Mouse (Mus musculus) left cerebral cortex, adult 11 months (tissue): Measurements from ENCODE around the gene Gm20696.

Experiments
- DNase-seq: peaks from one replicate; pipeline ENCODE4 v3.0.0; 2022; ENCODE audit warnings: low spot score

The Gm20696 gene

DNA sequence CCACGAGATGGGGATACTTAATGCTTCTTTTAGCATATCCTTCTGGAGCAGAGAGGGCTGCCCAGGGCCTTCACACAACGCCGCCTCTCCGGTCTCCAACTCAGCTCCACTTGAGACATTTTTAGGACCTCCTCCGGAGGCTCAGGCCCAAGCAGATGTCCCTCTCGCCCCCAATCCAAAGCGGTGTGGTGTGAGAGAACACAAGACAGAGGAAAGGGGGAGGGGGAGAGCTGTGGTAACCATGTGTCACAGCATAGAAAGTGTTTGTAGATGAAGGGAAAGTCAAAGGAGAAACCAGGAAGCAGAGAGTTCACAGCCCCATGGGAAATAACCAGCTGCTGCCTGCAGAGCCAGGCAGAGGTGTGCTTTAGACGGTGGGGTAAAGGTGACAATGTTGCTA, 99.7 kb downstream of the Gm20696 start:
- DNase-seq = no peak

DNA sequence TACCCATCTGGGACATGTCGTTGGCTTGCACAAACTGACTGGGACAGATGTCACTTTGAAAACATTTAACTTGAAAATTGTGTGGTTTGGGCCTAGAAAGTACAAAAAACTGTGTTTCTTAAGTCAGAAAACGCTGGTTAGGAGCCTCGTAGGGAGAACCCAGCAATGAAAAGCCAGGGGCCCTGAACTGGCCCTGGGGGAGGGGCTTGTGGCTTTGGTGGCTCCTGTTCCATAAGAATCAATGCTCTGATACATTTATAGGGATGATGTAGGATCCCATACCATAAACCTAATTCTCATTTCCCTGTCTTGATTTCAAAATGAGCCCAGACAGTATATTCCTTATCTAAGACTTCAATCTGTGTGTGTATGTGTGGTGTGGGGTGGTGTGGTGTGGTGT, 101.8 kb downstream of the Gm20696 start:
- DNase-seq = no peak

DNA sequence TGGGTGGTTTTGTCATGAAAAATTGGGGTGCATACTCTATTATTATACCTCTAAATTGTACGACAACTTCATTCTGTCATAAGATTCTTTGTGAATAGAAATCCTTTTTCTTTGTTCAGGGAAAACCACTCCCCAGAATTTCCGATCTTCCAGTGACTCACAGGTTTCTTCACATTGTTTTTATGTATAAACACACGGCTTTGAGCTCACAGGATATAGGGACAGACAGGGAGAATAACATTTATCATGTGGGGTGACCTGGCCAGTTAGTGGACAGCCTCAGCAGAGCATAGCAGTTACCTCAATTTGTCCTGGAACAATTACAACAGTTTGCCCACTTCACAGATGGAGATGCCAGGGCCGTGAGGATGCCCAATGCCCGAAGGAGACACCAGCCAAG, 109.6 kb downstream of the Gm20696 start:
- no peak for DNase-seq

DNA sequence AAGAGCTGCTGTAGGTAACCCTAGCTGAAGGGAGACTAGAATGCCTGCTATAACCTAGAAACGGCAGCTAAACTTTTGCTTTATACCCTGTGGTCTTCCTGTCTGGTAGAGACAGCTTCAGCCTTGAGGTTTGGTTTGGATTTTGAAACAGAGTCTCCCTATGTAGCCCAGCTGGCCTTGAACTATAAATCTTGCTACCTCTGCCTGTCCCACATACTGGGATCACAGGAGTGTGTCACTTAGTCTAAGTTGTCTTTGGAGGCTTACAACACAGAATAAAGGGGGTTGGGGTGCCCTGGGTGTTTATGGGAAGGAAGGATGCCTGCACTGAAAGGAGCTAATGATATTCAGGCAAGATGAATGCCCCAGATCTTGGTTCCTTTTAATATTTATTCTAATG, 113.8 kb downstream of the Gm20696 start:
- DNase-seq = no peak

DNA sequence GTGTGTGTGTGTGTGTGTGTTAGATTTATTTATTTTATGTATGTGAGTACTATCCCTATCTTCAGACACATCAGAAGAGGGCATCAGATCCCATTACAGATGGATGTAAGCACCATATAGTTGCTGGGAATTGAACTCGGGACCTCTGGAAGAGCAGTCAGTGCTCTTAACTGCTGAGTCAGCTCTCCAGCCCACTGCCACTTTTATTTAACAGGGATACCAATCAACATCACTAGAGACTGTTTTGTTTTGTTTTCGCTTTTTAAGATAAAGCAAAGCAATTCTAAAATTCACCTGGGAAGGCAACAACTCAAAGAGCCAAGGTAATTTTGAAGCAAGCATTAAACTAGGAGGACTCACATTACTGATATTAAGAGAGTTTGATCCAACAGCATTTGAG, 120.2 kb downstream of the Gm20696 start:
- DNase-seq = no peak

DNA sequence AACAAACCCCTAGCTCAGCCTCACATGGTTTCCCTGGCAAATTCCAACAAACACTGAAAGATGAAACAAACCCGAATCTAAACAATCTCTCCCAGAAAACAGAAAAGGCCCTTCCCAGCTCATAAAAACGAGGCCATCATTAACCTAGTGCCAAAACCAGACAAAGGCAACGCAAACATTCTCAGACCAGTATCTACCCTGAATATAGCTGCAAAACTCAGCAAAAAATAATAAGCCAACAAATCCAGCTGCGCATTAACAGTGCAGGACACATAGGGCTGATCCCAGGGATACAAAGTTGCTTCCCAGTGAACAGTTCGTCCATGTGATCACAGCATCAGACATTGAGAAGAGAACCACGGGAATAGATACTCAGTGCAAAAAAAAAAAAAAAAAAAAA, 121.2 kb downstream of the Gm20696 start:
- DNase-seq = no peak

DNA sequence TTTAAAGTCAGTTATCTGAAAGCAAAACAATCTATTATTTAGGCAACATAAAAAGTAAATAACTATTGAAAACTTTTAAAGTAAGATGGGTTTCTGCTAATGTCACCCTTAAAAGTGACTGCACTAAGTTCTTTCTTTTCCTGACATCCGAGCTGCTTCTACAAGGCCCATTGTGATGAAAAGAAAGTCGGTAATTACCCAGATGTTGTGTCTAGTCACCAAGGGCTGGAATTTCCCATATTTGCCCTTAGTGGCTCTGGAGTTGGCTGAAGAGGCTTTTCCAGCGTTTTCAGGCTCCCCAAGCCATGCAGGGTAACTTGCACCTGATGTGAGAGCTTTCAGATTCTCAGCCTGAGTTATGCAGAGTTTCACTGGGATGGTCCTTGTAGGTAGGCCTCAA, 125.5 kb downstream of the Gm20696 start:
- no peak for DNase-seq

DNA sequence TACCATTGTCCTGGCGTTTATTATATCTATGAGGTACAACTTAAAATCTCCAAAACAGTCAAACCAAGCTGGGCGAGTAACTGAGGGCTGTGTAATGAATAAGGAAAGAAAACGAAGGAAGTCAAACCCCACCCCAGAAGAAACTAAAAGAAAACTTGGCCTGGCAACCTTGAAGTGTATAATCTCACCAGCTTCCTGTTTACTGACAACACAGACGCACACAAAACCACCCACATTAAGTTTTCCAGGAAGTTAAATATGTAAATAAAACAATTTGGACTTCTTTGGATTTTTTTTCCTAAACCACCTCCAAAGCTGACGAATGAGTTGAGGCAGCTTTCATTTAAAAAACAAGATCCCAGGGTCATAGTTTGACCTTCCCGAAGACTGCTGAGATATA, 125.9 kb downstream of the Gm20696 start:
- DNase-seq = no peak

DNA sequence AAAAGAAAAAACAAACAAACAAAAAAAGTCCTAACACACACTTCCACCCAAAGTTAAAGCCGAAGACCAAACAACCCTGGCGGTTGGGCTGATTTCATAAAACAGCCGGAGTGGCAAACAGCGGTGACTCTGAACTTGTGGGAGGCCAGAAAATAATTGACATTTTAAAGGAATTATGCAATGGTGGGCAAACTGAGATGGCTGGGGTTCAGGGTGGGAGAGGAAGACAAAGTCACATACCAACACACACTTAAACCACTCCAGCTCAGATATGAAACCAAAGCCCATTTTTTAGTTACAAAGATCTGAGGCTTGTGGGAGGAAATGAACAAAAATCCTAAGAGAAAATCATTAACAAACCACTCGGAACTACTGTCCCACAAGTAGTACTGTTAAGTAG, 126.5 kb downstream of the Gm20696 start:
- DNase-seq = no peak

DNA sequence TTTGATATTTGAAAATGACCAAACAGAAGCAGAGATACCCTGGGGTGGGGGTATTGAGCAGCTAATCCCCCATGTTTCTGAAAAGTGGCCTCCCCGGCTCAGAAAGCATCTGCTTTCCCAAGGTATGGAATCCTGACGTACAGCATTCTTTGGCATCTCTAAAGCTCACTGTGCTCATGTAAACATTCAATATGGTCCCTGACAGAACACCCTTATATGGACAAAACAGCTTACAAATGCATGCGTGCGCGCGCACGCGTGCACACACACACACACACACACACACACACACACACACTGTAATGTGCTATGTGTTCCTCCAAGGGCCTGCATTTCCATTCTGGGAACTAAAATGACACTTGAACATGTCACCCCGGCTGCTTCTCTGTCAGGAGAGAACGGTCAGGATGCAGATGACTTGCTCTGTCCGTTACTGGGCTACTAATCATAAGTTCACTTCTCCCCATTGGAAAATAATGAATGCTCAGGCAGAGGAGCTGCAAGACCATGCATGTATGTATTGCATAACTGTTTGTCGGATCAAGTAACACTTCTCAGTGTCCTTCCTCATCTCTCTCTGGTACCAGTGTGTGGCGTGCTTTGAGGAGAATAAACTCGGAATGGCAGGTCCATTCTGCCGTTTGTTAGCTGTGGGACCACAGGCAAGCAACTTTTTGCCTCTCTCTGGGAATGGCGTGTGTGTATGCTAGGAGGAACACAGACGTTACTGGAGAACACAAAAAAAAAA, 128.2 kb downstream of the Gm20696 start:
- no peak for DNase-seq

DNA sequence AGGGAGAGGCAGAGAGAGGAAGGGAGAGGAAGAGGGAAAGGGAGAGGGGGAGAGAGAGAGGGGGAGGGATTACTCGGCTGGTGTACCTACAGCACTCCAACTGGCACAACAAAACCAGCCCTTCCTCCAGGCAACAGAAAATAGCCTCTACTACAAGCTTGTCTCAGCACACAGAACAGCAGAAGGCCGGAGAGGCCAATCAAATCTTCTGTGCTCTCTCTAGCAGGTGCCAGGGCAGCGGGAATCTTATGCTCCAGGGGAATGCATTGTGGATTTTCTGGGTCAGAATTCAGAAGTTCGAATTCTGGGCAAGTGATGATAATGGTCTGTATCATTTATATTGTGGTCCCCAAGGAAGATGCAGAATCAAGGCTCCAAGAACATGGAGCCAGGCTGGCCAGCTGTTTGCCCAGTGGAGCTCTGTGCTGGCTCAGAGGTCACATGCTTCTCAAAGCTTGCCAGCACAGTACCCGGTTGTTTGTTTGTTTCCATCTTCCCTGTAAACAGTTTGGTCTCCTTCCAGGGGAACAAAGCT, 132.3 kb downstream of the Gm20696 start:
- no peak for DNase-seq

DNA sequence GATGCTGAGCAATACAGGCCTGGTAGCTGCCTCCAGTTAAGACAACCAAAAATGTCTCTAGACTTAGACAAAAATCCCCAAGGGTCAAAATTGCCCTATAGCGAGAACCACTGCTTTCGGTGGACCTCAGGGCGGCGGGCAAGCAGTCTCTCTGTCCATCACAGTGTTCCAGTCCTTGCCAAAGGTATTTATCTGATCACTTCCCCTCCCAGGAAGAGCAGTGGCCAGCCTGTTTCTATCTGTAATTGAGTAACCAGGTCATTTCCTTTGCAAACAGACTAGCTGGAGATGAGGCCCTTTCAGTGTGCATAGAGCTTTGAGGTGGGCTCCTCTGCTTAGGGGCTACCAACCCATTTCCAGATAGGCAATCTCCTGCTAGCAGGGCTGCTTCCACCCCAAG, 134.1 kb downstream of the Gm20696 start:
- DNase-seq = no peak

DNA sequence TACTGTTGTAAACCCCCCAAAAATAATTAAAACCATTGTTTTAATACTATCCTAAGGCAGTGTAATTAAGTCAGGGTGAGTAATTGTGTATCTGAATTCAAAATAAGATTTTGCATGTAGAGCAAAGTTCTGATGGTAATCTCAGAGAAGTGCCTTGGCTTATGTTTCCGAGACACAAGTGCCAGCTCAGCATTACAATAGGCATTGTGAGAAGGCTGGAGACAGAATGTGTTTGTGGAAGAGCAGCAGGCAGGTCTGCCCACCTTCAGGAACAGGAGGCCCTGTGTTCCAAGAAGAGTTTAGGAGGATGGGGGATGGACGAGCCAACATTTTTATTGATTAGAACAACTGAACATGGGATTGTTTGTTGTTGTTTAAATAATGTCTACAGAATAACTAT, 137.6 kb downstream of the Gm20696 start:
- DNase-seq = no peak

DNA sequence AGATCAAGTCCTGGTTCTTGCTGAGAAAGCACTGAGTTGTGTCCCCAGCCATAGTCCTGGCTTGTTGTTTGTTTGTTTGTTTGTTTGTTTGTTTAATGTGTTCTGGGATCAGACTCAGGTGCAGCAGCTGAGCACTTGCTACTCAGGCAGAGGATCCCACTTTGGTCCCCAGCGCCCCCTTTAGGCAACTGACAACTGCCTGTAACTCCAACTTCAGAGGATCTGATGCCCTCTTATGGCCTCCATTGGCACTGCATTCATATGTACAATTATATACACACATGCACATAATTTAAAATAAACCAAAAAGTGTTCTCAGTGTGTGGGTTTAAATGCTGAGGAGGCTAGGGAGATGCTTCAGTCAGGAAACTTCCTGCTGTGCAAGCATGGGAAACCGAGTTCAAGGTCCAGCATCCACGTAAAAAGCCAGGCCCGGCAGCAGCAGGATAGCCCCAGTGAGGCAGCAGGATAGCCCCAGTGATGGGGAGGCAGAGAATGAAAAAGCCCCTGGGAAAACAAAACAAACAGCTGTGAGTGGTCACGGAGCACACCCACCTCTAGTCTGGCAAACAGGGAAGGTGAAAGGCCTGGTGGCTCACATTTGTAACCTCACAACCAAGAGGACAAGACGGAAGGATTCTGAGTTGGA, 139.0 kb downstream of the Gm20696 start:
- no peak for DNase-seq

DNA sequence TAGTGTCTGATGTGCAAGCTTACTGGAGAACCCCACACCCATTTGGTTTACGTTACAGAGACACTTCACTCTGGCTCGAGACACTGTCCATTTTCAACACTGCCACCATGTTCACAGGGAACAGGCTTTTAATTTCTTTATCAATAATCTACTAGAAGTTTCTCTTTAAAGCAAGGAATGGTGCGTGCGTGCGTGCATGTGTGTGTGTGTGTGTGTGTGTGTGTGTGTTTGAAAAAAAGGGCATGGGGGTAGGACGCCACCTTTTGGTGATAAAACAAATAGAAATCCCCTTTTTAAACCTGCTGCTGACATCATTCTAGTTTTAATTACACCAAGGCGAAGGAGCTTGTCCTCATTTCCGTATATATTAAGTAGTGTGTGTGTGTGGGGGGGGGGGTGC, 141.2 kb downstream of the Gm20696 start:
- DNase-seq = no peak

DNA sequence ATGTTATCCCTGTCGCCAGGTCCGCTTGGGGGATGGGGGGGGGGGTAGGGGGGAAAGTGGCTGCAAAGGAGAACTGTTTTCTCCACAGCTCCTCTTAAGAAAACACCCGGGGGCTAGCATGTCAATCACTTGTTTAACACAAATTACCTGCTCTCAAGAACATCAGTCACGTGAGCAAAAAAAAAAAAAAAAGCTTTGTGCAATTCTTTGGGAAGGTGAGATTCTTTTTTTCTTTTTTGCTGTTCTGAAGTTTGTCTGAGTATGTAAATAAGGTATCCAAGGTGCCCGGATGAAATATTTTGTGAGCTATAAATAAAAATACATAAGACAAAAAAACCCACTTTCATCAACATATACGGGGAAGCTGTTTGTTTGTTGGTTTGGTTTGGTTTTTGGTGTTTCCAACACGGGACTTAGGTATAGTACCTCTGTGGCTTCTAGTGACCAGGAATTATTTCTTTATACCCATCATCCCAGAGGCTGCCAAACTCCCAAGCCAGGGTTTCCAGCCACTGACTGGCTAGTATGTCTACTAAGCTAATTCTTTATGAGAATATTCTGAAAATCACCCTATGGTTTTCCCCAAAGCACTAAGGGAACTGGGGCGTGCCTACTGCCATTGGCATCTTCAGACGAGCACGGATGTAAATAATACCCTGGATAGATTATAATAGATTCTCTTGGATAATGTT, 142.8 kb downstream of the Gm20696 start:
- no peak for DNase-seq

DNA sequence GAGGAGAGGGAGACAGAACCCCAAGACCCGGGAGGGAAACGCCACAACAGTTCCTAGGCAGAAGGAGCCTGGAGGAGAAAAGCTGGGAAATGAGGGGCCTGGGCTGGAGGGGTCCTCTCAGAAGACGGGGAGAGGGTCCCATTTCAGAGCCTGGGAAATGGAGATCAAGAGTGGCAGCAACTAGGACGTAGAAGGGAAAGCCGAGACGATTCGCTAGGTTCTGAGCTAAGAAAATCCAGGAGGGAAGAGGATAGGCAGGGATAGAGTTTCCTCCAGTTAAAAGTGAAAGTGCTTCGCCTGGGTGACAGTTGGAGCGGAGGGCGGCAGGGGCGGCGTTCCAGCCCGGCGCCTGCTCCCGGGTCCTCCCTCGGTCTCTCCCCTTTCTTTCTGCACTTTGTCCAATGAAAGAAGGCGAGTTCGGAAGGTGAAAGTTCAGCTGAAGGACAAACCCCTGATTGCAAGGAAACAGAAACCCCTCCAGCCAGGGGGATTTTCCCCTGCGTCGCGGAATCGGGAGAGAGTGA, 143.4 kb downstream of the Gm20696 start:
- no peak for DNase-seq

DNA sequence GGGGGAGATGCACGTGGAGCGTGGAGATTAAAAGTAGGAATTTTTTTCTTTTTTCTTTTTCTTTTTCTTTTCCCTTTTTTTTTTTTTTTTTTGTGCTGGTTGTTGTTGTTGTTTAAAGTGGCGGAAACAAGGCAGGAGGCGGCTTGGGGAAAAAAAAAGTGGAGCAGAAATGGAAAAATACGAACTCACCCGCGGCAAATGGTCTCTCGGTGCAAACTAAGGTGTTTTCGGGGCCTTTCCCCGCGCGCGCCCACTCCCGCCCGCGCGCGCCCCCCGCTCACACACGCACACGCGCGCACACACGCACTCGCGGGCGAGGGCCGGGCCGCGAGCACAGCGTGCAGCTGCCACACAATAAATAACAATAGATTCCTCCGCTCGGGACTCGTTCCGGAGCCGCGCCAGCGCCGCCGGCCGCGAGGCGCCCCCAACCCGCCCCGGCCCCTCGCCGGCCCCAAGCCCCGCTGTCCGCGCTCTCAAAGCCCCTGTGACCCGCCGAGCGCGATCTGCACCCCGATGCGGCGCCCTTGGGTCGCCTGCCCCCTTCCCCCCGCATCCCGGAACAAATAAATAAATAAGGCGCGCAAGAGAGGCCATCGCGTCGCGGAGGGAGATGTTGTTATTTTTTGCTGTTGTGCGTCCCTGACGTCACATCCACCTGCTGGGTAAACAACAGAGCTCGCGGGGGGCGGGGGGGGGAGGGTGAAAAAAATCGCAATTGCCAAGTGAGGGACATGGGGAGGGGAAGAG, 144.1 kb downstream of the Gm20696 start, which contains the start of gene Foxp1:
TSS of gene Foxp1 (minus strand) at position 363 of the 750 bp plus-strand sequence.
- peak; percentile 73 for DNase-seq

DNA sequence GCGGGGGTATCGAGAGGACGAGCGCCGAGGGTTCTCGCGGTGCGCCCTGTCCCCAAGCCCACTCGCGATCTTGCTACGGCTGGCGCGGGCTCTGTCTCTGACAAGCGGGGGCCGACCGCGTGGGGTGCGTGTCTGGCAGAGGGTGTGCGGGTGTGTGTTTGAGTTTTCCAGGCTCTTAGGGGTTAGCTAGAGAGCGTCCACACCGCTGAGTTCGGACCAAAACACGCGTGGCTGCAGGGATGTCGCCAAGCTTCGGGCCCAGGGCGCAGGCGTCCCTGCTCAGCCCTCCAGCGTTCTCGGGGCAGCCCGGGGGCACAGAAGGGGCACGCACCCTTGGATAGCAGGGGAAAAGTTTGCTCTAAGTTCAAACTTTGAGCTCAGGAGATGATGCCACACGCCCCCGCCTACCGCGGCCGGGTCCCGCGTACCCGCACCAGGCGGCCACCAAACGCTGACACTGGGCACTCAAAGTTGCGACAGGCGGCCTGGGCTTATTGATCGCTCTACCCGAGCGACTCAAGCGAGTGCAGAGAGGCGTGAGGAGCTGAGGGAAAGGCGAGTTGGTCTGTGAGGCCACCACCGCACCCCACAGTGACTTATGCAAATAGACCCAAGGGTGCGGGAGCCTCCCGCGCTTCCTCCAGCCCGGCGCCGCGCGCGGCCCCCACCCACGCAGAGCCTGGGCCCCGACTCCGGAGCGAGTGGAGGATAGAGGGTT, 144.8 kb downstream of the Gm20696 start:
- no peak for DNase-seq

DNA sequence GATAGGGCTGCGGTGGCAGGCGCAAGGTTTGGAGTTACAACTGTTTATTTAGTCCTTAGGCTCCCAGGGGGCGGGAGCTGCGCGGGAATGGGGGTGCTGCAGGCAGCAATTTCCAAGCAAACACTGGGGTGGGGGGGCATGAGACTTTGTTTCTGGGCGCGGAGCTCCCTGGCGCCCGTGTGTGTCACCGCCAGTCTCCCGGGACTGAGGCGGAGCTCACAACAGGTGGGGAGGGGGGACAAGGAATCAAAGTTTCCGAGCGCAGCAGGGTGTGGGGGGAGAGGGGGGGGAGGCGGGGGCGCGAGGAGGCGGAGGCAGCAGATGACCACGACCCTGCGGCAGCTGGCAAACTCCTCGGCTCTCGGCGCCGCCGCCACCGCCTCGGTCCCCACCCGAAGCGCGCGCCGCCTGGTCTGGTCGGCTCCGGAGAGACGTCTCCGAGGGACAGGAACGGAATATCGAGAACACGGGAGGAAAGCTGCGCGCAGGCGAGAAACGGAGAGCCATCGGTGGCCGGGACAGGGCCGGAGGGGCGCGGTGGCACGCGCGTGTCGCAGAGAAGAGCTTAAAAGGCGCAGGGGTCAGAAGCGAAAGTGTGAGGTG, 145.5 kb downstream of the Gm20696 start:
- no peak for DNase-seq

DNA sequence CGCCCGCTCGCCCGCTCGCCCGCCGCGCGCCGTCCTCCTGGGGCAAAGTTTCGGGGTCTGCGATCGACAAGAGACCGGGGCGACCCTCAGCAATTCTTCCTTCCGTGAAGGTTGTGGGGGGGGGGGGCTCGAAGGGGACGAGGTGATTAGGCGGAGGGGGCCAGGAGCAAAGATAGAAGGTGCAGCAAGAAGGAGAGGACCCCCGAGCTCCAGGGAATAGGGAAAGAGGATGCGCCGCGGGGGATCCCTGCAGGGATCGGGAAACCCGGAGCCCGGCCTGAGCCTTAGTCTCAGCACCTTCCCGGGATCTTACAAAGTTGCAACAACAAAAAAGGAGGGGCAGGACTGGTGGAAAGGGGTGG, 145.9 kb downstream of the Gm20696 start:
- no peak for DNase-seq
